Mouse (Mus musculus) WW6 (cell line): Measurements from ENCODE around the gene Card10.
A peak's percentile ranks its signal among the peaks of the same experiment; 100 is the strongest.

Experiments
- DNase-seq: peaks from one replicate; pipeline ENCODE4 v3.0.0-alpha.2; 2013; ENCODE audit warnings: low read depth, low spot score

The Card10 gene

GRCm38 (mm10) chr15:78801971-78802741 is 686 bp downstream of the Card10 start:
- no peak for DNase-seq

GRCm38 (mm10) chr15:78801571-78801970 is 1.3 kb downstream of the Card10 start:
- DNase-seq, result no peak

GRCm38 (mm10) chr15:78799029-78799428 is 3.8 kb downstream of the Card10 start:
- DNase-seq, result no peak

- DNase-seq, result no peak
These were observed 5.8 kb downstream of the Card10 start for GRCm38 (mm10) chr15:78797060-78797329.

- no peak for DNase-seq
These were observed 6.4 kb downstream of the Card10 start for GRCm38 (mm10) chr15:78796196-78797059.

GRCm38 (mm10) chr15:78790990-78791389 is 11.9 kb downstream of the Card10 start:
- DNase-seq, result no peak

GRCm38 (mm10) chr15:78790451-78790850 is 12.4 kb downstream of the Card10 start:
- no peak for DNase-seq

DNA sequence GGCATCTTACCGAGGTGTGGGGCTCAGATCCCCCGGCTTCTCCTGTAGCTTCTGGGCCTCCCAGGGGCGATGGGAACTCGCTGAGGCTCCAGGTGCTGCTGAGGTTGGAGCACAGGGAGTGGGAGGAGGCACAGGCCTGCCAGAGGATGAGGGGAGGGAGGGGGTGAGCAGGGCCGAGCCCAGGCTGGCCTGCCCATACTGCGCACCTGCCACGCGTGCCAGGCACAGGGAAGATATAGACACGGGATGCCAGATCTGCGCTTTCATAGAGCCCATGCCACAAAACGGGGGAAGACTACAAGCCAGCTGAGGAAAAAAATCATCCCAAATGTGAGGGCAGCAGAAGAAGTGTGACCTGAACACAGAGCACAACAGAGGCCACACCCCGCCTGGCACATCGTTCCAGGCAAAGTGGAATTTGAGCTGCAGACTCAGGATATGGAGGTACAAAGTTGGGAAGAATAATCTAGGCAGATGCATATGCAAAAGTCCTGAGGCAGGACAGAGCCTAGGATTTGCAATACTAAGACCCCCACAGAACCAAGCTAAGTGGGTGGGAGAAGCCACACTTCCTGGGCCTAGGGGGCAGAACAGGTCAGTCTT is 13.0 kb downstream of the Card10 start:
- DNase-seq, result no peak

- DNase-seq, result no peak
These were observed 14.8 kb downstream of the Card10 start for GRCm38 (mm10) chr15:78788042-78788441.

DNA sequence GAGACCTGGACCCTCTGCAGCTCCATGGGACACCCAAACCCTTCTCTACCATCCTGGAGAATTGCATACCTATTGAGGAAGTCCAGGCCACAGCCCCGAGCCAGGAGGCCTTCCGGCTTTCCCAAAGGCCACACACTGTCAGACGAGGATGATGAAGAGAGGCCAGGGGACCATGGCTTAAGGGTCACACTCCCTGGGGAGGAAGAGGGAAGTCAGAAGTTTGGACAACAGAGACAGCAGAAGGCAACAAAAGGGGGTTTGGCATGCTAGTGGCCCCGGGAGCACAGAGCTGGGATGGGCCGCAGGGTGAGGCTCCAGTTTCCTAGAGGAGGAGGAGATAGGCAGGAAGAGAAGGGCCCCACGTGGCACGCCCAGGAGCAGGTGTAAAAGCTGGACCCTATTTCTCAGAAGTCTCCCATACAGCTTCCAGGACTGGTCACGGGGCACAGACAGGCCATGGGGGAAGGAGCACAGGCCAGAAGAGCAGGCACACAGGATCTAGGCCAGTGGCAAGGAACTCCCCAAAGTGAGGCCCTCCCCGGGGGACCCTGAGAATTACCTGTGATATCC is 15.5 kb downstream of the Card10 start:
- no peak for DNase-seq

DNA sequence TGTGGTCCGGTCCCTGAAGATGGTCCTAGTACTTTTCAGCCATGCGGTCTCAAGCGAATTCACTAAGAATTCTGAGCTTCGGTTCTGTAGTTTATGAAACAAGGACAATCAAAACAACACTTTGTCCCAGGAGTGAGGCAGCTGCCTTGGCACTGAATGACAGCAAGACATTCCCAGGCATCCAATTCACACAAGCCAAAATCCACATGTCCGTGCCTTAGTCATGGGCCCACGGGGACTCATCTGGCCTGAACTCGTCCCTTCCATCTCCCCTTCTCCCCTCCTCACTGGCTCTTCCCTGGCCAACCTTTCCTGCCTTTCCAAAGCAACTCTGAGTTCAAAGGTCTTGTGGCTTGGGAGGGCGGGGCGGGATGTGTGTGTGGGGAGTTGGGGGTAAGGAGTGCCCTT is 16.4 kb downstream of the Card10 start:
- DNase-seq, result no peak

DNA sequence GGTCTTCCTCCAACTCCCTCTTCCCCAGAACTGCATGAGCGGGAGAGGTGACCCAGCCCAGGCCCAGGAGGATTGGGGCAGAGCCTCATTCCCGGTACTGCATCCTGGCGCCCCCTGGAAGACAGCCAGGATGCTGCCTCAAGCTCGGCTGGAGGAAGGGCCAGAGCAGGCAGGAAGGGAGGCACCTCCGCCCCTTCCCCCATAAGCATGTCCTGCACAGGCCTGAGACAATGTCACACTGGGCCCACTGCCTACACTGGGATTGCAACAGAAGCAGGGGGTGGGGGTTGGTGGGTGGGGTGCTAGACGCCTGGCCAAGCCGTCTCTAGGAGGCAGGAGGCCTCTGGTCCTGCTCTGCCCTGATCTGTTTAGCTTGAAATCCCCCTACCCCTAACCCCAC is 16.9 kb downstream of the Card10 start:
- no peak for DNase-seq

DNA sequence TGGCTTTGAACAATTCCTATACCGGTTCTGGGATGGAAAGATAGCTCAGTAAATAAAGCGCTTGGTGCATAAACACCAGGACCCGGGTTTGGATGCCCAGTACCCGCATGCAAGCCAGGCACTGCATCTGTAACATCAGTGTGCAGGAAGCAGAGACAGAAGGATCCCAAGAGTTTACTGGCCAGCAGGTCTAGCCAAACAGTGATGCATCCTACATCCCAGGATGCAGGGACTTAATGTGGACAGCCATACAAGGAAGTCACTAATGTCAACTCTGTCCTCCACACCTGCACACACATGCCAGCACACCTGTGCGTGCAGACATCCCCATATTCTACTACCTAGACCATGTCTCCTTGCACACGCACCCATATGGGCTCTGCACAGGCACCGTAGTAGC is 17.6 kb downstream of the Card10 start:
- DNase-seq, result no peak

DNA sequence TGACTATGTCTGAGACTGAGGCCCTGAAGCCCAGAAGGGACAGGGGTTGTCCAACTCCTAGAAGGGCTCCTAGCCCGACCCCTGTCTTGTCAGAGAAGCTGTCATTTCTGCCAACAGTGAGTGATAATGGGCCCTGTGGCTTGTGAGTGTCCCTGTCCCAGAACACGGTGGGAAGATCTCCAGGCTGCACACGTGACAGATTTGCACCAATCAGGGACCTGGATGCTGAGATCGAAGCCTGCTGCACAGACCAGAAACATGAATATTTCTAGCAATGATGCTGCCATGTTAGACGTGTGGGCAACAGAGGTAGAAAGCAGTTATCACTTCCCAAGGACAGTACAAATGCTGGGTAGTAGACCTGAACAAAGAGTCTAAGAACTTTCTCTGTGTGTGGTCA is 18.3 kb downstream of the Card10 start:
- no peak for DNase-seq

DNA sequence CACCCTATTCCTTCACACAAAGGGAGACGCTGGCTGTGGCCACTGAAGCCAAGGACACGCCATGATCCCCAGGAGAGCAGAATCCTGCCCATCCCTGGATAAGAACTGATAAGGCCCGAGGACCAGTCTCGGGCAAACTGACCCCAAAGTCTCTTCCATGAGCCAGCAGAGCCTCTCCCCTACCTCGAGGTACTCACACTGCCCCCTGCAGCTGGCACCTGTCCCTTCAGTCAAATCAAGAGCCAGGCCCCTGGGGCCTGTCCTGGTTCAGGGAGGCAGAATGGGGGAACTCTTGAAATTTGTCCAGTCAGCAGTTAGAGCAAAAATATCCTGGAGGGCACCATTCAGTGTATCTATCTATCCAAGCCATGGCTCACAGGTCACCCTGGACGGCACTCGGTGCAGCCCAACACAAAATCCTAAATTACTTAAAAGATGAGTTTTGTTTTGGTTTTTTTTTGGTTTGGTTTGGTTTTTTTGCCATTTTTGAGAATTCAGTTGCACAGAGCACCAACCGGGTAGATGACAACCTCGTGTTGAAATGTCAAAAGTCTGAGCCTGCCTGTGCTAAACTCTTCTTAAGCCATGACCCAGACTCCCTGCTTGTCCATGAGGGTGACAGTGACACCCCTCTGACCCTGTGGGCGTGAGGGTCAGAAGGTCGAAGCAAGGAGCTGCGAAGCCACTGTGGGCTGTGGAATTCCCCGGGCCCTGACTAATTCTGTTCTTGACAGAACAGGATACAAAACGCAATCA is 20.3 kb downstream of the Card10 start:
- DNase-seq, result no peak

GRCm38 (mm10) chr15:78780908-78781307 is 21.9 kb downstream of the Card10 start:
- no peak for DNase-seq

GRCm38 (mm10) chr15:78780359-78780758 is 22.5 kb downstream of the Card10 start:
- DNase-seq, result no peak

DNA sequence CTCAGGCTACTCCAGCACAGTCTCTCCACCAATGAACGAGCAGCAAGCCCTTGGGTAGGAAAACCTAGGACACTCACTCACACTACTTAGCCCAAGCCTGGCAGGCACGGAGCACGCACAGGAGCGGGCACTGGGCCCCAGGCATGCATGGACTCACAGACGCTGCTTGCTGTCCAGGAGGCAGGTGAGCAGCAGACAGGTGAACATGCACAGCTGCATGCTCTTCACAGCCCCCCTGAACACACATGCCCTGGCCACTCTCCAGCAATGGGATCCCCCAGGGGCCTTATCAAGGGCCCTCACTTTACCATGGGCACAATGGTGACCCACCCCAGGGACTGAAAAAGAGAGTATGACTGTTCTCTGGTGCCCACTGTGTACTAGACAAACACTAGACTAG is 23.2 kb downstream of the Card10 start:
- DNase-seq, result no peak

DNA sequence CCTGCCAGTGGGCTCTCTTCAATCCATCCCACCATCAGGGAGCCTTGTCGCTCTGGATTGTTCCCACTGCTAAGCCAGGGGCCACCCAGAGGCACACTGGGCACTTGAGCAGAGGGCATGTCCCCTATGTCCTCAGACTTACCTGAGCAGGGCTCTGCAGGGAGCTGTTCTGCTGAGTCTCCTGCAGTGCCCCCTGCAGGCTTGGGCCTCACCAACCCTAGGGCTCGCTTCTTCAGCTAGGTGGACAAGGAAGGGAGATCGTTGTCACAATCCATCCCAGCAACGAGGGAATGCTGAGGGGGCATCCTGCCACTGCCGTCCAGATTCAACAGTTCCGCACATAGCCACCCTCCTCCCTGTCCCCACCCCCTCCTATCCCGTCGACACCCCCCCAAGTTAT is 23.6 kb downstream of the Card10 start:
- DNase-seq, result no peak

DNA sequence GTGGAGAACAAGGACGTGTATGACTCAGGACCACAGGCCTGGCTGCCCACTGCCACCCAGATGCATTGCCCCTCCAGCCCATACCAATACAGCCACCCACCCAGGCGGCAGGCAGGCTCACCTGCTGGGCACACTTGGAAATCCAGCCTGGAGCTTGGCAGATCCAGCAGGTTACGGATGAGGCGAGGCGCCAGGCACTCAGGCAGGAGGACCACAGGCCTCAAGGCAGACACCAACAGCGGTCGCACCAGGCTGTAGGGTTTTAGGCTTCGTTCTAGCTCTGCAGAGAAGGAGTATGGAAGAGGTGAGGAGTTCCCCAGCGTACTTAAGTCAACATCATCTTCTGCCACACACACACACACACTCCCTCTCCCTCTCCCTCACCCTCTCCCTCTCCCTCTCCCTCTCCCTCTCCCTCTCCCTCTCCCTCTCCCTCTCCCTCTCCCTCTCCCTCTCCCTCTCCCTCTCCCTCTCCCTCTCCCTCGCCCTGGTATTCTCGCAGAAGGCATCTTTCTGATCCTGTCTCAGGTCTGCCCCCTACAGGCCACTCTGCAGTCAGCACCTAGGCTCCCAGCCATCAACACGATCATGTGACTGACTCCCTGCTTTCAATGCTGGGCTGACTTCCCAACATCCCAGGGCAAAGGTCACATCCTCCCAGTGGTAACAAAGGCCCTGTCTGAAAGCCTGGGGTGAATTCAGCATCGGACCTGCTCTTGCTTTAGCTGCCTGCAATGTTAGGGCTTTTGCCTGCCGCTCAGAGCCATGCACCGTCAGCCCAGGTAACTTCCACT is 24.6 kb downstream of the Card10 start:
- peak; percentile 81 for DNase-seq

DNA sequence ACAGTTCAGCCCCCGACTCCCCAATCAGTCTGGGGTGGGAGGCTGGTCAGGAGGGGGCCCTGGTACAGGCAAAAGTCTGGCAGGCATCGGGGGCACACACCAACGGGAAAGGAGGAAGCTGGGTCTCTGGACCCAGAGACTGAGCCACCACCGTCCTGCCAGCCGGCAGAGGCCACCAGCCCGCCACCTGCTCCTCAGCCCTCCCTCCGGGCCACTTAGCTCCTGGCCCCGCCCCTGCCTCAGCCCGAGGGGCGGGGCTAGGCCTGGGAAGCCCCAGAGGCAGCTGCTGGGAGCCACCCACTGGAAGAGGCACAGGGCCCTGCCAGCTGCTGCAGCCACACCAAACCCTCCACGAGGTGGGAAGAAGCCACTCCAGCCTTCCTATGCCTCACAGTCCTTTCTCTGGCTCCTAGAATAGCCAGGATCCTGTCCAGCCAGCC is 29.5 kb downstream of the Card10 start, which contains the start of gene Mfng:
Gene Mfng, minus strand, starts transcription at position 186 of the 440 bp plus-strand sequence.
- peak; percentile 65 for DNase-seq
